Mouse (Mus musculus) megakaryocyte progenitor cell, adult 5-6 weeks (primary cell): Measurements from ENCODE around the gene Gm20431. TPM values are rescaled to one million over a fixed set of nuclear protein-coding genes. Genes with fewer than 3 reads are reported as not detected.

Experiments
- ATAC-seq: replicated peaks from 2 replicates; pipeline ENCODE4 v1.8.0; 2016; ENCODE audit warnings: mild to moderate bottlenecking, moderate TSS enrichment, inconsistent platforms; ENCODE audit not compliant: poor library complexity
- total RNA-seq, 2 experiments: library from RNA; stranded (forward) in 1 of 2; stranded (reverse) in 1 of 2; fragments of 157-497, 149-512 nt in 1 of 2; fragments of 200-1000 nt in 1 of 2; gene quantifications; 2 replicates each; pipeline versions ENCODE4 v1.2.3 to v1.2.4; 2015 to 2017

The Gm20431 gene
- 3.7 TPM in 1 of 2 replicates, not detected in the other for total RNA-seq (2015)
- not detected in 2 replicates for total RNA-seq (2017)

GRCm38 (mm10) chr2:167661270-167662203 is at the start of gene Gm20431:
TSS of gene Gm20431 (minus strand) at chr2:167661496.
- peak; percentile 79 for ATAC-seq

- peak; percentile 65 for ATAC-seq
Measured at GRCm38 (mm10) chr2:167710574-167710973, 49.3 kb upstream of the Gm20431 start.

- peak; percentile 44 for ATAC-seq
Measured at GRCm38 (mm10) chr2:167709969-167710368, 48.7 kb upstream of the Gm20431 start.

GRCm38 (mm10) chr2:167708373-167708772 is 47.1 kb upstream of the Gm20431 start:
- ATAC-seq = no peak

GRCm38 (mm10) chr2:167706183-167706939 is 45.1 kb upstream of the Gm20431 start:
- no peak for ATAC-seq

- ATAC-seq = no peak
Measured at GRCm38 (mm10) chr2:167704409-167704808, 43.1 kb upstream of the Gm20431 start.

GRCm38 (mm10) chr2:167702126-167702525 is 40.8 kb upstream of the Gm20431 start:
- ATAC-seq = no peak

GRCm38 (mm10) chr2:167701472-167701871 is 40.2 kb upstream of the Gm20431 start:
- peak; percentile 43; the same call in 1 of the 2 replicates for ATAC-seq

- no peak for ATAC-seq
Measured at GRCm38 (mm10) chr2:167700018-167700417, 38.7 kb upstream of the Gm20431 start.

- peak; percentile 90 for ATAC-seq
Measured at GRCm38 (mm10) chr2:167697902-167698301, 36.6 kb upstream of the Gm20431 start.

- ATAC-seq = no peak
Measured at GRCm38 (mm10) chr2:167696143-167696542, 34.8 kb upstream of the Gm20431 start.

- ATAC-seq = no peak
Measured at GRCm38 (mm10) chr2:167695491-167695890, 34.2 kb upstream of the Gm20431 start.

- ATAC-seq = no peak
Measured at GRCm38 (mm10) chr2:167694963-167695362, 33.7 kb upstream of the Gm20431 start.

GRCm38 (mm10) chr2:167694244-167694643 is 32.9 kb upstream of the Gm20431 start:
- ATAC-seq = no peak

- ATAC-seq = no peak
Measured at GRCm38 (mm10) chr2:167693540-167693939, 32.2 kb upstream of the Gm20431 start.

GRCm38 (mm10) chr2:167692831-167693230 is 31.5 kb upstream of the Gm20431 start:
- no peak for ATAC-seq

- no peak for ATAC-seq
Measured at GRCm38 (mm10) chr2:167691871-167692661, 30.8 kb upstream of the Gm20431 start.

- ATAC-seq = no peak
Measured at GRCm38 (mm10) chr2:167691410-167691809, 30.1 kb upstream of the Gm20431 start.

GRCm38 (mm10) chr2:167690962-167691311 is 29.6 kb upstream of the Gm20431 start:
- ATAC-seq = no peak

- no peak for ATAC-seq
Measured at GRCm38 (mm10) chr2:167690219-167690961, 29.1 kb upstream of the Gm20431 start.
